ENCODE assay signal across 9 mouse cellular contexts in the genomic region with DNA sequence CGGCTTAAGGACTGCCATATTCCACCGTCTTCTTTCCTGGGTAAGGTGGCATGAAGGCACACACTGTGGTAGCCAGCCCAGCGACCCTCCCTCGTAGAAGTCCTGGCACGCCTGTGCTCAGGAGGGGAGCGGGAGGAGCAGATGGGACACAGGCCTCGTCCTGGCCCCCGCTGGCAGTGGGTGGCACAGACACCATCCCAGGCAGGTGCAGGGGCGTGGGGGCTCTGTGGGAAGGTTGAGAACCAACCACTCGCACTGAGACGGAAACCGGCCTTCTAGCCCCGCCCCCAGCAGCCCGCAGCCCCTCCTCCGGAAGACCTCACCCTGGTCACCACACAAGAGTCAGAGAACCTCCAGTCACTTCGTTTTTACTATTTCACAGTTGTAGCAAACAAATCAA. TPM values are rescaled to one million over a fixed set of nuclear protein-coding genes. Genes with fewer than 3 reads are reported as not detected.
DNase-seq lines count a peak whose midpoint lies in the region; ATAC-seq and TF ChIP-seq lines count a peak whose summit lies in the region.
"Had no signal": no experiment of that assay in that cellular context is flagged by ENCODE, and none has a peak within 500 bp of the region (broad histone marks: within the 10 kb centered on the region; RNA-seq: fewer than 3 reads in every experiment).

No protein-coding gene starts in this region.

- H3K27ac ChIP-seq in kidney, postnatal 0 days: 0 out of 2 replicates have a peak overlapping the region, but pooled peaks have one; percentile 50
- H3K27ac ChIP-seq in macrophage: peak overlapping the region; percentile 84

- H3K4me1 ChIP-seq in erythroblast, embryonic 14.5 days (ENCODE audit: control insufficient read depth): peaks cover 88% of the 10 kb centered on the region
- H3K4me1 ChIP-seq in kidney, postnatal 0 days (replicated peaks; ENCODE audit: insufficient read depth, low read length): peaks cover 13% of the 10 kb centered on the region

- peak; percentile 35 for DNase-seq in brain, adult 2 months (ENCODE audit: low read depth, low spot score)
- DNase-seq in kidney, postnatal 0 days (ENCODE audit: low spot score): no peak
- peak; percentile 83 to 89 for DNase-seq in spleen, adult 18-20 months
- DNase-seq in layer of hippocampus, adult 9-10 months (ENCODE audit: low spot score): no peak

- H3K9ac ChIP-seq in kidney, postnatal 0 days (ENCODE audit: low read depth, low read length): peak overlapping the region; percentile 44; the same call in 1 of the 2 replicates

- H3K4me3 ChIP-seq in erythroblast, embryonic 14.5 days (replicated peaks): peak overlapping the region; percentile 82
- H3K4me3 ChIP-seq in kidney, postnatal 0 days (replicated peaks; ENCODE audit: low read depth, low read length): 0 out of 2 replicates have a peak overlapping the region, but pooled peaks have one; percentile 7
- H3K4me3 ChIP-seq in macrophage (ENCODE audit: inconsistent target): peak overlapping the region; percentile 78

- peak overlapping the region; percentile 47 for H3K4me2 ChIP-seq in kidney, postnatal 0 days (ENCODE audit: low read length)

- peaks cover 90% of the 10 kb centered on the region for H3K36me3 ChIP-seq in erythroblast, embryonic 14.5 days (ENCODE audit: control insufficient read depth)
- H3K36me3 ChIP-seq in kidney, postnatal 0 days (ENCODE audit: insufficient read depth, low read length): peaks cover 33% of the 10 kb centered on the region
- peaks cover 48% of the 10 kb centered on the region for H3K36me3 ChIP-seq in macrophage (ENCODE audit: inconsistent target)

- no peak for ATAC-seq in erythroblast, adult 5-6 weeks (replicated peaks; ENCODE audit: low FRiP score, poor library complexity, severe bottlenecking)
- ATAC-seq in granulocyte monocyte progenitor cell, adult 5-6 weeks (replicated peaks; ENCODE audit: poor library complexity, severe bottlenecking): peak; percentile 60
- 0 out of 2 replicates have a peak, but pooled peaks have one; percentile 33 for ATAC-seq in kidney, postnatal 0 days (replicated peaks; ENCODE audit: low FRiP score, low read depth)
- ATAC-seq: Patski had no signal

- no peak for TF ChIP-seq CTCF in kidney, postnatal 0 days (IDR thresholded peaks at IDR 0.05; ENCODE audit: low read depth)

- no peaks in the 10 kb centered on the region for H3K9me3 ChIP-seq in erythroblast, embryonic 14.5 days (ENCODE audit: control insufficient read depth, low read length)
- H3K9me3 ChIP-seq in kidney, postnatal 0 days (replicated peaks; ENCODE audit: low read length): no peaks in the 10 kb centered on the region

- WGBS in kidney, postnatal 0 days: 9% methylated on average over 16 of the region's 16 CpGs
- WGBS in macrophage (ENCODE audit: missing documents): 2% methylated on average over 16 of the region's 16 CpGs

- peaks cover 36% of the 10 kb centered on the region for H3K79me2 ChIP-seq in macrophage (ENCODE audit: inconsistent target)

- no peaks in the 10 kb centered on the region for H3K27me3 ChIP-seq in erythroblast, embryonic 14.5 days (ENCODE audit: control insufficient read depth)
- H3K27me3 ChIP-seq in kidney, postnatal 0 days (ENCODE audit: insufficient read depth, low read length): no peaks in the 10 kb centered on the region
- H3K27me3 ChIP-seq: Patski had no signal

RNA-seq across cellular contexts. Expression of a gene that starts 0.5 kb away (rescaled TPM):
- polyA plus RNA-seq in erythroblast, embryonic 14.5 days (2012): 14.5 and 18.2 TPM in 2 replicates
- 4.2 and 4.8 TPM in 2 replicates for total RNA-seq in erythroblast, adult 5-6 weeks (2015; ENCODE audit: low replicate concordance)
- 4.3 and 7.0 TPM in 2 replicates for total RNA-seq in erythroblast, adult 5-6 weeks (2017; ENCODE audit: low replicate concordance)
- total RNA-seq in granulocyte monocyte progenitor cell, adult 5-6 weeks (2014; fragmentation: Nextera tagmentation): 19.1 and 26.7 TPM in 2 replicates
- 18.2 and 21.1 TPM in 2 replicates for total RNA-seq in granulocyte monocyte progenitor cell, adult 5-6 weeks (2017)
- polyA plus RNA-seq in kidney, postnatal 0 days (2015; fragmentation: Nextera tagmentation; extraction: Ambion mirVana): 0.54 and 0.75 TPM in 2 replicates
- total RNA-seq in macrophage (2018; cell fraction: chromatin; rRNA removed): 100 to 1,000 TPM in 2 of 26 experiments, 10 to 100 TPM in 24; 14.8 to 119 (median 60.6) TPM
- 10 to 100 TPM; 15.6 to 40.0 (median 25.6) TPM for total RNA-seq in macrophage (2018; cell fraction: cytosol; rRNA removed)
- 10 to 100 TPM; 11.9 to 57.1 (median 36.5) TPM for total RNA-seq in macrophage (2018; cell fraction: nucleus; rRNA removed)
- polyA plus RNA-seq in macrophage (2018): 10.9 to 18.9 TPM (median 16.8 TPM) in 3 replicates

RNA-seq across cellular contexts. Expression of a gene that starts 8.6 kb away (rescaled TPM):
- 142 and 153 TPM in 2 replicates for polyA plus RNA-seq in erythroblast, embryonic 14.5 days (2012)
- 105 and 125 TPM in 2 replicates for total RNA-seq in erythroblast, adult 5-6 weeks (2015; ENCODE audit: low replicate concordance)
- total RNA-seq in erythroblast, adult 5-6 weeks (2017; ENCODE audit: low replicate concordance): 58.0 and 68.8 TPM in 2 replicates
- total RNA-seq in granulocyte monocyte progenitor cell, adult 5-6 weeks (2014; fragmentation: Nextera tagmentation): 83.3 and 96.6 TPM in 2 replicates
- 13.6 and 17.3 TPM in 2 replicates for total RNA-seq in granulocyte monocyte progenitor cell, adult 5-6 weeks (2017)
- 121 and 125 TPM in 2 replicates for polyA plus RNA-seq in kidney, postnatal 0 days (2015; fragmentation: Nextera tagmentation; extraction: Ambion mirVana)
- 100 to 1,000 TPM in 13 of 26 experiments, 10 to 100 TPM in 13; 53.7 to 185 (median 99.5) TPM for total RNA-seq in macrophage (2018; cell fraction: chromatin; rRNA removed)
- total RNA-seq in macrophage (2018; cell fraction: cytosol; rRNA removed): 100 to 1,000 TPM; 161 to 213 (median 185) TPM
- 100 to 1,000 TPM in 5 of 26 experiments, 10 to 100 TPM in 21; 59.6 to 160 (median 91.9) TPM for total RNA-seq in macrophage (2018; cell fraction: nucleus; rRNA removed)
- 130 to 281 TPM (median 182 TPM) in 3 replicates for polyA plus RNA-seq in macrophage (2018)

RNA-seq across cellular contexts. Expression of a gene that starts 48.1 kb away (rescaled TPM):
- 3.6 and 3.8 TPM in 2 replicates for polyA plus RNA-seq in erythroblast, embryonic 14.5 days (2012)
- 4.2 and 6.9 TPM in 2 replicates for total RNA-seq in erythroblast, adult 5-6 weeks (2015; ENCODE audit: low replicate concordance)
- total RNA-seq in erythroblast, adult 5-6 weeks (2017; ENCODE audit: low replicate concordance): 7.9 and 17.3 TPM in 2 replicates
- total RNA-seq in granulocyte monocyte progenitor cell, adult 5-6 weeks (2014; fragmentation: Nextera tagmentation): 25.4 and 40.0 TPM in 2 replicates
- total RNA-seq in granulocyte monocyte progenitor cell, adult 5-6 weeks (2017): 15.2 and 19.9 TPM in 2 replicates
- polyA plus RNA-seq in kidney, postnatal 0 days (2015; fragmentation: Nextera tagmentation; extraction: Ambion mirVana): 21.4 and 23.3 TPM in 2 replicates
- total RNA-seq in macrophage (2018; cell fraction: chromatin; rRNA removed): 100 to 1,000 TPM in 17 of 26 experiments, 10 to 100 TPM in 9; 40.7 to 159 (median 109) TPM
- total RNA-seq in macrophage (2018; cell fraction: cytosol; rRNA removed): 10 to 100 TPM in 23 of 26 experiments, 1 to 10 TPM in 3; 6.1 to 21.7 (median 15.6) TPM
- total RNA-seq in macrophage (2018; cell fraction: nucleus; rRNA removed): 100 to 1,000 TPM in 1 of 26 experiments, 10 to 100 TPM in 25; 31.9 to 100 (median 64.9) TPM
- polyA plus RNA-seq in macrophage (2018): 12.2 to 20.0 TPM (median 19.4 TPM) in 3 replicates

RNA-seq across cellular contexts. Expression of a gene that starts 48.8 kb away (rescaled TPM):
- 0.10 and 0.17 TPM in 2 replicates for polyA plus RNA-seq in erythroblast, embryonic 14.5 days (2012)
- total RNA-seq in erythroblast, adult 5-6 weeks (2015; ENCODE audit: low replicate concordance): 1.0 and 2.5 TPM in 2 replicates
- total RNA-seq in erythroblast, adult 5-6 weeks (2017; ENCODE audit: low replicate concordance): 1.3 TPM in 1 of 2 replicates, not detected in the other
- total RNA-seq in granulocyte monocyte progenitor cell, adult 5-6 weeks (2014; fragmentation: Nextera tagmentation): 1.9 TPM in 1 of 2 replicates, not detected in the other
- 3.1 TPM in 1 of 2 replicates, not detected in the other for total RNA-seq in granulocyte monocyte progenitor cell, adult 5-6 weeks (2017)
- 40.8 and 41.7 TPM in 2 replicates for polyA plus RNA-seq in kidney, postnatal 0 days (2015; fragmentation: Nextera tagmentation; extraction: Ambion mirVana)
- 10 to 100 TPM in 11 of 26 experiments, 1 to 10 TPM in 15; 1.1 to 35.8 (median 9.0) TPM for total RNA-seq in macrophage (2018; cell fraction: chromatin; rRNA removed)
- 10 to 100 TPM in 13 of 26 experiments, 1 to 10 TPM in 13; 3.1 to 35.0 (median 9.6) TPM for total RNA-seq in macrophage (2018; cell fraction: cytosol; rRNA removed)
- total RNA-seq in macrophage (2018; cell fraction: nucleus; rRNA removed): 10 to 100 TPM in 10 of 26 experiments, 1 to 10 TPM in 16; 1.6 to 45.0 (median 8.9) TPM
- polyA plus RNA-seq in macrophage (2018): 9.4 to 36.9 TPM (median 26.2 TPM) in 3 replicates

RNA-seq across cellular contexts. Expression of a gene that starts 50.5 kb away (rescaled TPM):
- 117 and 150 TPM in 2 replicates for polyA plus RNA-seq in erythroblast, embryonic 14.5 days (2012)
- total RNA-seq in erythroblast, adult 5-6 weeks (2015; ENCODE audit: low replicate concordance): 366 and 401 TPM in 2 replicates
- total RNA-seq in erythroblast, adult 5-6 weeks (2017; ENCODE audit: low replicate concordance): 384 and 542 TPM in 2 replicates
- total RNA-seq in granulocyte monocyte progenitor cell, adult 5-6 weeks (2014; fragmentation: Nextera tagmentation): 447 and 460 TPM in 2 replicates
- total RNA-seq in granulocyte monocyte progenitor cell, adult 5-6 weeks (2017): 931 and 1,017 TPM in 2 replicates
- 1,980 and 2,021 TPM in 2 replicates for polyA plus RNA-seq in kidney, postnatal 0 days (2015; fragmentation: Nextera tagmentation; extraction: Ambion mirVana)
- 1,000 to 10,000 TPM in 6 of 26 experiments, 100 to 1,000 TPM in 20; 278 to 1,753 (median 620) TPM for total RNA-seq in macrophage (2018; cell fraction: chromatin; rRNA removed)
- total RNA-seq in macrophage (2018; cell fraction: cytosol; rRNA removed): 1,000 to 10,000 TPM in 10 of 26 experiments, 100 to 1,000 TPM in 16; 554 to 1,427 (median 908) TPM
- total RNA-seq in macrophage (2018; cell fraction: nucleus; rRNA removed): 1,000 to 10,000 TPM in 14 of 26 experiments, 100 to 1,000 TPM in 12; 418 to 2,195 (median 1,050) TPM
- polyA plus RNA-seq in macrophage (2018): 470 to 740 TPM (median 693 TPM) in 3 replicates

Comparison
In these comparisons a context has a peak if more than half of its experiments do, and no peak if none do; other contexts are left out.
1. H3K4me3 ChIP-seq: peak in every context shown above with its lines; median percentile 82 in erythroblast, embryonic 14.5 days; 78 in macrophage; 7 in kidney, postnatal 0 days.
2. DNase-seq: peak in brain, adult 2 months (single experiment) and spleen, adult 18-20 months (2 of 2); none in kidney, postnatal 0 days (single experiment) and layer of hippocampus, adult 9-10 months (single experiment).